ENCODE assay signal across 16 mouse cellular contexts in genomic region chr8:10155075-10155474, GRCm38 (mm10). TPM values are rescaled to one million over a fixed set of nuclear protein-coding genes. Genes with fewer than 3 reads are reported as not detected.
DNase-seq lines count a peak whose midpoint lies in the region; ATAC-seq lines count a peak whose summit lies in the region.
"Had no signal": no experiment of that assay in that cellular context is flagged by ENCODE, and none has a peak within 500 bp of the region (broad histone marks: within the 10 kb centered on the region; RNA-seq: fewer than 3 reads in every experiment).

No protein-coding gene starts in this region.

- 94% methylated on average over 16 of the region's 16 CpGs for WGBS in embryonic facial prominence, embryonic 10.5 days
- 93% methylated on average over 16 of the region's 16 CpGs for WGBS in forebrain, embryonic 14.5 days
- 95% methylated on average over 16 of the region's 16 CpGs for WGBS in hindbrain, embryonic 16.5 days
- WGBS in neural tube, embryonic 12.5 days = 97% methylated on average over 16 of the region's 16 CpGs
- WGBS in kidney, embryonic 15.5 days = 95% methylated on average over 16 of the region's 16 CpGs

- 0 out of 2 replicates have a peak, but pooled peaks cover 1% of the 10 kb centered on the region for H3K9me3 ChIP-seq in embryonic facial prominence, embryonic 10.5 days
- no peaks in the 10 kb centered on the region for H3K9me3 ChIP-seq in forebrain, embryonic 14.5 days (replicated peaks; ENCODE audit: control insufficient read depth, low read length)
- 0 out of 2 replicates have a peak, but pooled peaks cover 2% of the 10 kb centered on the region for H3K9me3 ChIP-seq in hindbrain, embryonic 16.5 days (ENCODE audit: control insufficient read depth, low read length)
- no peaks in the 10 kb centered on the region for H3K9me3 ChIP-seq in neural tube, embryonic 12.5 days
- no peaks in the 10 kb centered on the region for H3K9me3 ChIP-seq in kidney, embryonic 15.5 days (replicated peaks)
- H3K9me3 ChIP-seq: limb, embryonic 15.5 days had no signal

- no peak for ATAC-seq in forebrain, embryonic 14.5 days
- no peak for ATAC-seq in hindbrain, embryonic 16.5 days
- ATAC-seq in neural tube, embryonic 12.5 days (ENCODE audit: low FRiP score, low read depth) = no peak
- ATAC-seq in kidney, embryonic 15.5 days (replicated peaks; ENCODE audit: low FRiP score) = no peak
- ATAC-seq in cerebellum, adult (ENCODE audit: insufficient number of reproducible peaks, low FRiP score, low TSS enrichment) = no peak
- ATAC-seq: activated CD4-positive, CD25-positive, alpha-beta regulatory T cell, adult 4 months; CD4-positive, CD25-positive, alpha-beta regulatory T cell, adult 4 months had no signal

- H3K27ac ChIP-seq in embryonic facial prominence, embryonic 10.5 days (replicated peaks) = no peak overlapping the region
- H3K27ac ChIP-seq in forebrain, embryonic 14.5 days (ENCODE audit: low read depth, low read length) = no peak overlapping the region
- H3K27ac ChIP-seq in hindbrain, embryonic 16.5 days (ENCODE audit: low read depth, low read length) = no peak overlapping the region
- H3K27ac ChIP-seq in neural tube, embryonic 12.5 days = no peak overlapping the region
- no peak overlapping the region for H3K27ac ChIP-seq in kidney, embryonic 15.5 days
- H3K27ac ChIP-seq: limb, embryonic 15.5 days had no signal

- peaks cover 42% of the 10 kb centered on the region for H3K27me3 ChIP-seq in embryonic facial prominence, embryonic 10.5 days (replicated peaks; ENCODE audit: low read depth, poor library complexity, severe bottlenecking)
- H3K27me3 ChIP-seq in forebrain, embryonic 14.5 days (replicated peaks; ENCODE audit: control insufficient read depth, insufficient read depth, low read length) = no peaks in the 10 kb centered on the region
- H3K27me3 ChIP-seq in hindbrain, embryonic 16.5 days (replicated peaks; ENCODE audit: control insufficient read depth, insufficient read depth, low read length) = no peaks in the 10 kb centered on the region
- H3K27me3 ChIP-seq in neural tube, embryonic 12.5 days (replicated peaks) = peaks cover 20% of the 10 kb centered on the region
- peaks cover 48% of the 10 kb centered on the region for H3K27me3 ChIP-seq in kidney, embryonic 15.5 days

- H3K36me3 ChIP-seq in embryonic facial prominence, embryonic 10.5 days (replicated peaks) = no peaks in the 10 kb centered on the region
- no peaks in the 10 kb centered on the region for H3K36me3 ChIP-seq in forebrain, embryonic 14.5 days (ENCODE audit: control insufficient read depth, insufficient read depth, low read length)
- no peaks in the 10 kb centered on the region for H3K36me3 ChIP-seq in hindbrain, embryonic 16.5 days (ENCODE audit: control insufficient read depth, insufficient read depth, low read length)
- H3K36me3 ChIP-seq in neural tube, embryonic 12.5 days = no peaks in the 10 kb centered on the region
- no peaks in the 10 kb centered on the region for H3K36me3 ChIP-seq in kidney, embryonic 15.5 days
- H3K36me3 ChIP-seq: limb, embryonic 15.5 days had no signal

- peak overlapping the region; percentile 76 for H3K4me3 ChIP-seq in embryonic facial prominence, embryonic 10.5 days
- H3K4me3 ChIP-seq in forebrain, embryonic 14.5 days (ENCODE audit: low read depth, low read length) = peak overlapping the region; percentile 67
- peak overlapping the region; percentile 80 for H3K4me3 ChIP-seq in hindbrain, embryonic 16.5 days (ENCODE audit: low read length)
- H3K4me3 ChIP-seq in neural tube, embryonic 12.5 days = peak overlapping the region; percentile 63
- H3K4me3 ChIP-seq in kidney, embryonic 15.5 days (replicated peaks) = no peak overlapping the region
- H3K4me3 ChIP-seq: myocyte had no signal

- peak overlapping the region; percentile 70 for H3K4me2 ChIP-seq in forebrain, embryonic 14.5 days (ENCODE audit: low read length)
- peak overlapping the region; percentile 74 for H3K4me2 ChIP-seq in hindbrain, embryonic 16.5 days (ENCODE audit: low read length)
- peak overlapping the region; percentile 79 for H3K4me2 ChIP-seq in neural tube, embryonic 12.5 days (replicated peaks)
- H3K4me2 ChIP-seq in kidney, embryonic 15.5 days = no peak overlapping the region

- DNase-seq in embryonic facial prominence, embryonic 10.5 days (ENCODE audit: low spot score) = no peak
- DNase-seq in forebrain, embryonic 14.5 days (ENCODE audit: low spot score) = no peak
- DNase-seq in thymus, postnatal 10 days (ENCODE audit: low spot score in 2 of 2) = no peak
- no peak for DNase-seq in T-cell, adult 2 months (ENCODE audit: low spot score)
- DNase-seq: cerebellum, adult 8-10 months; kidney, adult 2 months; lung, adult 18-20 months; thymus, postnatal 14 days had no signal

- 0 out of 2 replicates have a peak overlapping the region, but pooled peaks have one; percentile 77 for H3K9ac ChIP-seq in forebrain, embryonic 14.5 days (ENCODE audit: low read length)
- H3K9ac ChIP-seq in hindbrain, embryonic 16.5 days (ENCODE audit: low read depth, low read length) = no peak overlapping the region
- H3K9ac ChIP-seq in neural tube, embryonic 12.5 days = no peak overlapping the region
- no peak overlapping the region for H3K9ac ChIP-seq in kidney, embryonic 15.5 days
- H3K9ac ChIP-seq: limb, embryonic 15.5 days had no signal

- H3K4me1 ChIP-seq in embryonic facial prominence, embryonic 10.5 days = peaks cover 14% of the 10 kb centered on the region; the same call in 1 of the 2 replicates
- H3K4me1 ChIP-seq in forebrain, embryonic 14.5 days (ENCODE audit: control insufficient read depth, insufficient read depth, low read length) = 0 out of 2 replicates have a peak, but pooled peaks cover 4% of the 10 kb centered on the region
- peaks cover 12% of the 10 kb centered on the region for H3K4me1 ChIP-seq in hindbrain, embryonic 16.5 days (ENCODE audit: control insufficient read depth, insufficient read depth, low read depth, low read length)
- H3K4me1 ChIP-seq in neural tube, embryonic 12.5 days = peaks cover 5% of the 10 kb centered on the region
- peaks cover 12% of the 10 kb centered on the region; the same call in 1 of the 2 replicates for H3K4me1 ChIP-seq in kidney, embryonic 15.5 days

RNA-seq across cellular contexts. Expression of gene Myo16, which starts 1.4 kb away (rescaled TPM):
- polyA plus RNA-seq in embryonic facial prominence, embryonic 10.5 days (2016; fragmentation: Nextera tagmentation; extraction: Ambion mirVana) = 0.97 and 1.1 TPM in 2 replicates
- 2.0 and 5.4 TPM in 2 replicates for polyA plus RNA-seq in forebrain, embryonic 14.5 days (2014; fragmentation: Nextera tagmentation; extraction: Ambion mirVana)
- 4.6 and 6.1 TPM in 2 replicates for polyA plus RNA-seq in hindbrain, embryonic 16.5 days (2015; fragmentation: Nextera tagmentation; extraction: Ambion mirVana)
- polyA plus RNA-seq in neural tube, embryonic 12.5 days (2016; fragmentation: Nextera tagmentation; extraction: Ambion mirVana) = 2.8 and 3.4 TPM in 2 replicates
- polyA plus RNA-seq in kidney, embryonic 15.5 days (2015; fragmentation: Nextera tagmentation; extraction: Ambion mirVana) = 0.28 and 0.34 TPM in 2 replicates
- polyA plus RNA-seq: activated CD4-positive, CD25-positive, alpha-beta regulatory T cell, adult 4 months; CD4-positive, CD25-positive, alpha-beta regulatory T cell, adult 4 months had no signal
